Mouse (Mus musculus) c-Kit-negative CD71-positive TER-119-positive erythroid progenitor cells, embryonic 14.5 days (primary cell): ENCODE results near the gene Fibp.

ENCODE experiments used
- DNase-seq: peaks from one replicate; pipeline ENCODE4 v3.0.0-alpha.2; 2013; ENCODE audit warnings: low read depth, low spot score

Fibp gene

GRCm38 (mm10) chr19:5463791-5464562 lies 3.6 kb downstream of the Fibp start:
- no peak for DNase-seq

GRCm38 (mm10) chr19:5465037-5465436 lies 4.6 kb downstream of the Fibp start:
- DNase-seq = no peak

- DNase-seq = no peak
These were observed 6.6 kb downstream of the Fibp start for GRCm38 (mm10) chr19:5466916-5467500.

DNA sequence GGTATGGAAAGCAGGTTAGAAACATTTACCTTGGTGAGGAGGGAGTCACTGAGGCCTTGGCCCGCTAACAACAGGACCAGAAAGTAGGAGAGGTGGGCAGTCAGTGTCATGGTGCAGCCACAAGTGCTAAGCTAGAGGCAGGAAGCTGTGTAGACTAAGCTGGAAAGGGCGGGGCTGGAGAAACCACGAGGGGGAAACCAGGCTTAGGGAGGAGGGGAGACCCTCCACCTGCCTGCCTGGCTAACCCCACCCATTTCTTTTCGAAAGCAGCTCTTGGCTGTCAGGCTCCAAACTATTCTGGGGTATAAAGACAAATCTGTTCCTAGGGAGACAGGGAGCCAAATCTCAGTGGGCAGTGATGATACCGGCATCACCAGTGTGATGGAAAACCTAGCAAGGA lies 8.0 kb downstream of the Fibp start, which contains the start of gene Ctsw:
Ctsw (minus strand) TSS at position 134 of the 400 bp plus-strand sequence.
- no peak for DNase-seq

- no peak for DNase-seq
These were observed 11.4 kb downstream of the Fibp start for GRCm38 (mm10) chr19:5471846-5472245.

GRCm38 (mm10) chr19:5472857-5473256 lies 12.4 kb downstream of the Fibp start:
- no peak for DNase-seq

DNA sequence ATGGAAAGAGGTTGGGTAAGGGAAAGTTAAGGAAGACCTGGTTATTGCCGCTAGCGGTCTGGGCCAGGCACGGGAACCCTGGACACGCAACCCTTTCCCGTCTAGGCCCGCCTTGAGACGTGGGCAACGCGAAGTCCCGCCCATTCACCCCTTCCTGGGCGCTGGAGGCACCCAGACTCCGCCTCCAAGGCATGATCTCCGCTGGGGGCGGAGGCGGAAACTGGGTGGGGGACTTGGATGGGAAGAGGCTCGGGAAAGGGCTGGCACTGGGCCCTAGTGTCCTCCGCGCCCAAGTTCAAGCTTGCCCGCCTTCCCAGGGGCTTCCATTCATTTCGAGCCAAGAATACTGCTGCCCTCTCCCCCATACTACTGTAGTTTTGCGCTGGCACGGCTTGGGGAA lies 13.3 kb downstream of the Fibp start, which contains the start of gene Efemp2:
Efemp2 (plus strand) TSS at position 235 of the 400 bp plus-strand sequence.
- DNase-seq = no peak

- no peak for DNase-seq
These were observed 14.1 kb downstream of the Fibp start for GRCm38 (mm10) chr19:5474281-5475068.

GRCm38 (mm10) chr19:5475069-5475714 lies 14.8 kb downstream of the Fibp start:
- DNase-seq = no peak

- no peak for DNase-seq
These were observed 16.7 kb downstream of the Fibp start for GRCm38 (mm10) chr19:5477004-5477667.

DNA sequence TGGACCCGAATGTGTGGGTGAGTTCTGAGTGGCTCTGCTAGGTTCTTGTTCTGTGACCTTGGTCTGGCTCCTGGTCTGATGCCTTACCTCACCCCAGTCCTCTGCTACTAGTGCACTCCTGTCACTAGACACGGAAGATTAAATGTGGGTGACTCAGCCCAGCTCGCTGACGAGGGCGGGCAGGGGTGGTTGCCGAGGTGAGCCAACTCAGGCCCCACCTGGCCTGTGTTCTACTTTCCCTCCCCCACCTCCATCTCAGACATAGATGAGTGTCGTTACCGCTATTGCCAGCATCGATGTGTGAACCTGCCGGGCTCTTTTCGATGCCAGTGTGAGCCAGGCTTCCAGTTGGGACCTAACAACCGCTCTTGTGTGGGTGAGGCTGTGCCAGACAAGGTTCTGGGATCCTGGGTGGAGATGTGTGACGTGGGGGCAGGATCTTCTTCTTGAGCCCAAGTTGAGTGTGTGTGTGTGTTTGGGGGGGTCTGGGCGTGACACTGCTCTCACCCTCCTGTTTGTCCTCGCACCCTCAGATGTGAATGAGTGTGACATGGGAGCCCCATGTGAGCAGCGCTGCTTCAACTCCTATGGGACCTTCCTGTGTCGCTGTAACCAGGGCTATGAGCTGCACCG lies 17.4 kb downstream of the Fibp start:
- no peak for DNase-seq

DNA sequence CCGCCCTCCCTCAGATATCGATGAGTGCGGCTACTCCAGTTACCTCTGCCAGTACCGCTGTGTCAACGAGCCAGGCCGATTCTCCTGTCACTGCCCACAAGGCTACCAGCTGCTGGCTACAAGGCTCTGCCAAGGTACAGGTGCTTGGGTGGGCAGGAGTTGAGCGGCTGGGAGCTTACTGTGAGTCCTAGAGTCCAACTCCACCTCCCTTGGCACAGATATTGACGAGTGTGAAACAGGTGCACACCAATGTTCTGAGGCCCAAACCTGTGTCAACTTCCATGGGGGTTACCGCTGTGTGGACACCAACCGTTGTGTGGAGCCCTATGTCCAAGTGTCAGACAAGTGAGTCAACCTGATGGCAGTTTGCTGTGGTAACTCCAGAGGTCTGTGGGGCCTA lies 19.6 kb downstream of the Fibp start:
- DNase-seq = no peak

DNA sequence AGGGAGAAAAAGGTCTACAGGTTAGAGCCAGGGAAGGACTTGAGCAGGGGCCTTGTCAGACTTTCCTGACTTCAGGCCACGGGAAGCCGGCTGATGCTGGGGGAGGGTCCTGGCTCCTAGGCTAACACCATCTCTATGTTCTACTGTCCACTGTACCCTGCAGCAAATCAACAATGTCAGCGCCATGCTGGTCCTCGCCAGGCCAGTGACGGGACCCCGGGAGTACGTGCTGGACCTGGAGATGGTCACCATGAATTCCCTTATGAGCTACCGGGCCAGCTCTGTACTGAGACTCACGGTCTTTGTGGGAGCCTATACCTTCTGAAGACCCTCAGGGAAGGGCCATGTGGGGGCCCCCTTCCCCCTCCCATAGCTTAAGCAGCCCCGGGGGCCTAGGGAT lies 21.0 kb downstream of the Fibp start:
- DNase-seq = no peak

DNA sequence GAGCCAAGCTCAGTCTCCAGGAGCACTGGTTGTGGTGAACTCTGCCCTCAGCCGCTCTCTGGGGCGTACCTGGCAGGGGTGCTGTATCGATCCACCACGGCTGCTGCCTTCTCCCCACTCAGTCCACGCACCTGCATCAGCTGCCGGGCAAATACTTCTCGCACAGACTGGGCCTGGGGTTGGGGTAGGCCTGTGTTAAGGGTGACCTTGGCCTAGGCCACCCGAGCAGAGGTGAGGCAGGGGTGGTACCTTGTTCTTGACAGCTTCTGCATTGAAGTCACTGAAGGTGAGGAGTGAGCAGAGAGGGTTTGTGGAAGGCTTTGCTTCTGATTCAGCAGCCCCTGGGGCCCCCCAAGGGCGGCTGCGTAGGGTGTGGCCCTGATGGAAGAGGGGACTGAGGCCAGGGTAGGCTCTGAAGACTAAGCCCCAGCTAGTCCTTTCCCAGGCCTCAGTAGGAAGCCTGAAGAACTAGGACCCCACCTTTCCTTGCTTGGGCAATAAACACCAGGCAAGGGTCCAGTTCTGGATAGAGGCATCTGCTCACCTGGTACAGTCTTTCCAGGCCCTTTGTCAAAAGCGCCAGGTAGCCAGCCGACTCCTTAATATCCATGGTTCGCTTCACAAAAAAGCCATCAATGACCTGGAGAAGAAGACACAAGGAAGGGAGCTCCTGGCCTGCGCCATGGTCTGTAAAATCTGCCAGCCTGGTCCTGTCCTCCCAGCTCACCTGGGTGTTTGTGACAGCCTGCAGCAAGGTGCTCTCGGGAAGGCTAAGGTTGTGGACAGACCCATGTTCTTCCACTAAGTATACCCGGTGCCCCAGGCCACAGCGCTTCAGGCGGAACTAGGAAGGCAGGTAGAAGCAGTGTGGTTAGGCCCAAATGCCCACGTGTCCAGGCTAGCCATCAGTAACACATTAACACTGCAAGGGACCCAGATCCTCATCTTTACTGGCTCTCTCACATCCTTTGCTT lies 23.3 kb downstream of the Fibp start:
- DNase-seq = no peak

DNA sequence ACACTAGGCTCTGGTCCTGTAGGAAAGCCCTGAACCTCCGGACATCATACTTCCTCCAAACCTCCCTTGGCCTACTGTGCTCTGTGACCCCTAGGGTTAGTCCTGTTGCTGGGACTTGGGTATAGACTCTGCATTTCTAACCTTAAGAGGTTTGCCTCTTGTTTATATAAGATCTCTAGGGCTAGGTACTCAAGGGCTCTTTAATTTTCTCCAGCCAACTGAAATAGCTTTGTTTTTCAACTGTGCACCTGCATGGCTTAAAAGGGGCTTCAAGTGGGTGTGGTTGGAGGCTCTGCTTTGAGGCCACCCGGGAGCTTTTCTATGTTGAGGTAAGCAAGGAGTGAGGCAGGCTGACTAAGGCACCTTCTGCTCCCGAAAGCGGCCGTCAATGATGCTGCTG lies 24.1 kb downstream of the Fibp start:
- no peak for DNase-seq

DNA sequence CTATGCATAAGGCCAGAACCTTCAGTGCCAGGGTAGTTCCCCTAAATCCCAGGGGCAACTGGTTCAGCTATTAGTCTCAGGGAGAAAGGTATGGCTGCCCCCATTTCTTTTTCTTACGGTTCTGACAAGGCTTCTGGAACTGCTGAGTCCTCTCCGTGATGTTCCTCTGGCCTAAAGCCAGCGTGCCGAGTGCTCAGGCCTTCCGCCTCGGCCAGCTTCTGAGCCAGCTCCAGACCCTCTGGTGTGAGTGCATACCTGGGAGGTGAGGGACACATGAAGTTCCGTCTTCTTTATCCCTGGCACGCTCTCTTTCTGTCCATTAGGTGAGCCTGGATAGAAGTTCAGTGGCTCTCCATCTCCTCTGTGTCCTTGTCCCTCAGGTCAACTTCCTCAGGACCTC lies 25.0 kb downstream of the Fibp start:
- DNase-seq = no peak

DNA sequence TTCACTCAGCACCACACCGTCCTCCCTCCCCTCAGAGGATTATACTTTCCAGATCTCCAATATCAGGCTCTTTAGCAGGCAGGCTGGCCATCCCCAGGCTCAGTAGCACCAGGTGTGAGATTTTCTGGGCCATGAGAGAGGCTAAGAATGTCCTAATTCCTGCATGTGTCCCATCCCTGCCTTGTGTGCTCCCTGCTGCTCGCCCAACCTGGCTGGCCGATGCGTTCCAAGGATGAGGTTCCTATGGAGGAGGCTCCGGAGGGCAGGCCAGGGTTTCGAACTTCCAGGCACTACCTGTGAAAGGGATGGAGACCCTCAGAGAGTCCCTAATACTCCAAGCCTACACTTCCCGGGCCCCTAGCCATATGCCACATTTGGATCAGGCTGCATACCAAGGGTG lies 25.4 kb downstream of the Fibp start:
- DNase-seq = no peak

GRCm38 (mm10) chr19:5486286-5486685 lies 25.9 kb downstream of the Fibp start:
- no peak for DNase-seq

DNA sequence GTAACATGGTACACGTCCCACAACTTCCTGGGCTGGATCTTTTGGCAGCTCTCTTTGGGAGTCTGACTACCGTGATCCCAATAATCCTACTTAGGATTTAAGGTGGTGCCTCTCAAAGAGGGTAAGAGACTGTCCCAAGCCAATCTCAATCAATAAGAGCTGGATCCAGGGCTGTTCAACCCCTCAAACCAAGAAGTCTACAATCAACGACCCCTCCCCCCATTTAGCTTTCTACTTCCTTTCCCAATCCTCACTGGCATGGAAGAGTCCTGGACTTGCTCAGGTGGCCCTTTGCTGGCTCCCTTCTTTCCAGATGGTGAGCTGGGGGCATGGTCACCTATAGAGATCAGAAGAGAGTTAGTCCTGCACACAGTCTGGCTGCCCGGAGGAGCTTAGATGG lies 26.4 kb downstream of the Fibp start:
- no peak for DNase-seq
